Mouse (Mus musculus): ENCODE data around the gene Coro1c. TPM values are rescaled to one million over a fixed set of nuclear protein-coding genes. Genes with fewer than 3 reads are reported as not detected.
A peak's percentile ranks its signal among the peaks of the same experiment; 100 is the strongest.

Coro1c gene
- polyA plus RNA-seq, 1 experiment from 2014 or later, result 163 TPM

DNA sequence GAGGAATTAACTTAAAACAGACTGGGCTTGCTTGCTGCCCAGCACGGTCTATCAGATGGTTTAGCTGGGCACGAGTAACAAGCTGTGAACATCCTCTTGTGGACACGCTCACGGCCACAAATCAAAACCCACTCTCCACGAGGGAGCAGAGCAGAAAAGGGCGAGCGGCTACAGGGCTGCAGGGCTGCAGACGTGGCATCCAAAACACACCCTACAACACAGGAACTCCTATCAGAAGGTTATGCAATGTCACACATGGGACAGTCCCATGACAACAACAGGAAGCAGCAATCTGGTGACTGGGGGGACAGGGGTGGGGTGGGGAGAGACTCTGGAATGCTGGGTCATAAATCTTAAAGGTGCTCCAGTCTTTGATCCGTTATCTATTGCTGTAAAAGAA is 10.1 kb upstream of the Coro1c start:
- DNase-seq (ENCODE audit: low spot score), result no peak
- Histone ChIP-seq H3K4me1 (peaks cover 37% of the 10 kb centered on the region), H3K27me3 (ENCODE audit: insufficient read depth, poor library complexity, severe bottlenecking) (no peaks in the 10 kb centered on the region), H3K36me3 (no peaks in the 10 kb centered on the region), H3K4me3 (no peak overlapping the region), H3K9me3 (no peaks in the 10 kb centered on the region), H3K27ac (peak overlapping the region; percentile 49; the same call in 1 of the 2 replicates)
- 59% methylated on average over 9 of the region's 9 CpGs for WGBS

DNA sequence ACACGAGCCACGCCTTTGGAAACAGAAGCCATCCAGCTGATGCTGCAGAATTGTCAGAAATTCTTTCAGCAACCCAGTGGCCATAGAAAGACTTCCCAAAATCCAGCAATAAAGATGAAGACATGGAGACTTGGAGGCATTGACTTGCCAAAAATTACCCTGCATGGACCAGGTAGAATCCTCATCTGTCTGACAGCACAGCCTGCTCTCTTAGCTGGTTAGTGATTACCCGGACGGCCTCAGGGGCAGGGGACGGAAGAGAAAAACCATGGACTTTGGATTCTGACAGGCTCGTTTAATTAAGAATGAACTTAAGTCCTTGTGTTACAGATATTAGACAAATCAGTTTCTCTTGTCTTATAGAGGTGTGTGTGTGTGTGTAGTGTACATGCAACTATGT is 2.1 kb upstream of the Coro1c start:
- Histone ChIP-seq H3K36me3 (no peaks in the 10 kb centered on the region), H3K9me3 (no peaks in the 10 kb centered on the region), H3K27ac (0 out of 2 replicates have a peak overlapping the region, but pooled peaks have one; percentile 67), H3K4me1 (peaks cover 49% of the 10 kb centered on the region), H3K27me3 (ENCODE audit: insufficient read depth, poor library complexity, severe bottlenecking) (no peaks in the 10 kb centered on the region), H3K4me3 (no peak overlapping the region)
- 77% methylated on average over 6 of the region's 6 CpGs for WGBS
- no peak for DNase-seq (ENCODE audit: low spot score)

DNA sequence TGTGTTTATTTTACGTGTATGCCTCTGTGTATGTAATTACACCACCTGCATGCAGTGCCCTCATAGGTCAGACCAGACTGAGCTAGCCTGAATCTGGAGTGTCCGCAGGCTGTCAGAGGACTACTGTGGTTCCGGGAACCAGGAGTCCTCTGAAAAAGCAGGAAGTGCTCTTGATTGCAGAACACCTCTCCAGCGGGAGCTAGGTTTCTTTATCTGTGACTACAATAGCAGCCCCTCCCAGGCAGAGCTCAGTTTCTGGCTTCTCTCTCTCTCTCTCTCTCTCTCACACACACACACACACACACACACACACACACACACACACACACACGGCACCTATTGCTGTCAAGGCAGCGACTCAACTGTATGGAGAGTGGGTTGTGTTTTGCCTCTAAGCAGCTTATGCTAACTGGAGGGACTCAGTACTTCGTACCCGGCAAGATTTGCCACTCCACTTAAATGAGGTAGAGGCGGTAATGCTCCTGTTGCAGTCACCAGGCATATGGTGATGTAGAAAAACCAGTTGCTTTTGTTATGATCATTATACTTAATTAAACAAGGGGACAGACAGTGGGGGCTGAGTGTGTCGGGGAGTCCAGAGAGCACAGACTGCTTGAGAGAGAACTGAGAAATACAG is 1.6 kb upstream of the Coro1c start:
- Histone ChIP-seq H3K4me3 (peak overlapping the region; percentile 10; the same call in 1 of the 2 replicates), H3K27ac (peak overlapping the region; percentile 67), H3K27me3 (ENCODE audit: insufficient read depth, poor library complexity, severe bottlenecking) (no peaks in the 10 kb centered on the region), H3K36me3 (no peaks in the 10 kb centered on the region), H3K9me3 (no peaks in the 10 kb centered on the region), H3K4me1 (peaks cover 49% of the 10 kb centered on the region)
- 29% methylated on average over 10 of the region's 10 CpGs for WGBS
- DNase-seq (ENCODE audit: low spot score), result no peak

DNA sequence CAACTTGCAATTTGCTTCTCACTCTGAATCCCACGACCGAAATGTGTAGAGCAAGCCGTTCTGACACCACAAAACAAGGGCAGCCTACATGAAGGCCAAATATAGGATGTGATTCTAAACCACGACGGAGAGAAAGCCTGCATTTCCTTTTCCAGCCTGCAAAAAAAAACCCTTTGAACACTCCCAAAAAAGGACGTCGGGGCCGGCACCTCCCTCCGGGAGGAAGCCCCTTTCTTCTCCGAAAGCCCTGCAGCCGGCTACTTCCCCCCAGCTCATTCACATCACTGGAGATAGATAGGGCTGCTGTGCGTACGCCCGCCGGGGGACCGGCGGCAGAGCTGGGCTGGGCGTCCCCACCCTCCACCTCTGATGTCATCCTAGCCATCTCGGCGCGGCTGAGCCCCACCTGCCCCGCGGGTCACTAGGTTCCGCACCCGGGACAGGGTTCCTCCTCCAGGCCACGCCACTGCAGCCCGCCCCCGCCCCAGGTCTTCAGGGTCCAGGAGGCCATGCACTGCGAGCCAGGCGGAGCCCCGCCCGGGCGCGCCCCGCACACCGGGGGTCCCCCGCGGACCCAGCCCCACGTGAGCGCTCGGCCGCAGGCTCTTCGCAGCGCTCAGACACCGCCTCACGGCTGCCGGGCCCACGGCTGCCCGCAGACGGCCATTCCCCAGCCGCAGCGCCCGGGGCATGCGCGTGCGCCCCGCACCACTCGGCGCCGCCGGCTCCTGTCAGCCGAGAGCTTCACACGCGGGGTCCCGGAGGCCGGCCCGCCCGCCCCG is 581 bp downstream of the Coro1c start:
- Histone ChIP-seq H3K4me1 (peaks cover 62% of the 10 kb centered on the region), H3K27ac (peak overlapping the region; percentile 100), H3K36me3 (no peaks in the 10 kb centered on the region), H3K27me3 (ENCODE audit: insufficient read depth, poor library complexity, severe bottlenecking) (no peaks in the 10 kb centered on the region), H3K4me3 (peak overlapping the region; percentile 78), H3K9me3 (no peaks in the 10 kb centered on the region)
- DNase-seq (ENCODE audit: low spot score), result peak; percentile 90
- under 1% methylated on average over 69 of the region's 69 CpGs for WGBS

DNA sequence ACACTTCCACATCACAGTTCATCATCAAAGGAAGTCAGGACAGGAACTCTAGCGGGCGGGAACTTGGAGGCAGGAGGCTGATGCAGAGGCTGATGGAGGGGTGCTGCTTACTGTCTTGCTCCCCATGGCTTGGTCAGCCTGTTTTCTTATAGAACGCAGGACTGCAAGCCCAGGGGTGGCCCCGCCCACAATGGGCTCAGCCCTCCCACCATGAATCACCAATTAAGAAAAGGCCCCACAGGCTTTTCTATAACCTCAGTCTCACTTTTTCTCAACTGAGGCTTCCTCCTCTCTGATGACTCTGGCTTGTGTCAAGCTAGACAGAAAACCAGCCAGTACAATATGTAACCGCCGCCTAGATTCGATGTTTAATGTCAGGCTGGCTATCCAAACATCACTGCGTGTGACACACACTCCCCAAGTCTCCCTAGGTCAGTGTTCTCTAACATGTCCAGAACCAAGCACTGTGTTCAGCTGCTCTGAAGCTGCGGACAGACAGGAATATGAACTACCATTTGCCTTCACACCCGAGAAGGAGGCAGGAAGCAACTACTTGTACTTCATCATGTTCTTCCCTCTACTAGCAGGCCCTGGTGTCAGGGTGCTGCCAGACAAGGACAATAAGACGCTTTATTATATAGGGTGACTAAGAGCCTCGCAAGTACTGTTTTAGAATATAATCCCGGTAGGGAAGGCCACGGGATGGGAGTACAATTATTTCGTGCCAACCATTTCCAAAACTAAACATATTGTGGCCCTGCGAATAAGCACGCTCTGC is 1.4 kb downstream of the Coro1c start:
- Histone ChIP-seq H3K9me3 (no peaks in the 10 kb centered on the region), H3K27ac (peak overlapping the region; percentile 100), H3K4me1 (peaks cover 71% of the 10 kb centered on the region), H3K36me3 (no peaks in the 10 kb centered on the region), H3K4me3 (peak overlapping the region; percentile 78), H3K27me3 (ENCODE audit: insufficient read depth, poor library complexity, severe bottlenecking) (no peaks in the 10 kb centered on the region)
- WGBS, result 15% methylated on average over 17 of the region's 17 CpGs
- DNase-seq (ENCODE audit: low spot score), result no peak

DNA sequence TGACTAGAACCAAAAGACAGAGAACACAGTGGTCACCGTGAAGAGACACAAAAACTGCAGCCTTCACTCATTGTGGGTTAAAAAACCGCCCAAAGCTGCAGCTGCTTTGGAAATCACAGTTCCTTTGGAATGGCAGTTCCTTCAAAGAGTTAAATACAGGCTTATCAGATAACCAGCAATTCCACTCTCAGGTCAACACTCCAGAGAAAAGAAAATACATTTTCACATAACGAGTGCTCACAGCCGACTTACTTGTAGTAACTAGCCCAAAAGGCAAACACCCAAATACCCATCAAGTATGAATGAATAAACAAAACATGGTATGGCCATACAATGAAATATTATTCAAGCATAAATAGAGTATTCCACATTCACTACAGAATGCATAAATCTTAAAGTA is 3.6 kb downstream of the Coro1c start:
- no peak for DNase-seq (ENCODE audit: low spot score)
- Histone ChIP-seq H3K9me3 (no peaks in the 10 kb centered on the region), H3K36me3 (no peaks in the 10 kb centered on the region), H3K27me3 (ENCODE audit: insufficient read depth, poor library complexity, severe bottlenecking) (no peaks in the 10 kb centered on the region), H3K27ac (peak overlapping the region; percentile 54; the same call in 1 of the 2 replicates), H3K4me1 (peaks cover 77% of the 10 kb centered on the region), H3K4me3 (0 out of 2 replicates have a peak overlapping the region, but pooled peaks have one; percentile 15)
- WGBS, result 21% methylated on average over 4 of the region's 4 CpGs

DNA sequence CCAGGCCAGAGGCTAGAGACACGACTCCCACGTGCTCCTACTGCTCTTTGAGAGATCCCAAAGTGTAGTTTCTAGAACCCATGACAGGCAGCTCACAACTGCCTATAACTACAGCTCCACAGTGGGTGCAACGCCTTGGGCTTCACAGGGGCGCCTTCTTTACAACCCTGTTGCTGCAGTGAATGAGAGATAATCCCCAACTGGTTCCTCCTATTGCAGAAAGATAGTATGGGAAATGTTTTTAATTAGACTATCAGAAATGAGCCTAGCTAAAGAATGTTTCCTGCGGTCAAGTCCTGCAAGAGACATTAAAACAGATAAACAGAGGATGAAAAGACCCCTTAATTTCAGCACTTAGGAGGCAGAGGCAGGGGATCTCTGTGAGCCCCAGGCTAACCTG is 5.6 kb downstream of the Coro1c start:
- Histone ChIP-seq H3K27ac (no peak overlapping the region; the same call in 1 of the 2 replicates), H3K27me3 (ENCODE audit: insufficient read depth, poor library complexity, severe bottlenecking) (no peaks in the 10 kb centered on the region), H3K4me1 (peaks cover 77% of the 10 kb centered on the region), H3K9me3 (no peaks in the 10 kb centered on the region), H3K36me3 (no peaks in the 10 kb centered on the region), H3K4me3 (no peak overlapping the region)
- DNase-seq (ENCODE audit: low spot score), result no peak
- WGBS, result 63% methylated on average over 5 of the region's 5 CpGs

DNA sequence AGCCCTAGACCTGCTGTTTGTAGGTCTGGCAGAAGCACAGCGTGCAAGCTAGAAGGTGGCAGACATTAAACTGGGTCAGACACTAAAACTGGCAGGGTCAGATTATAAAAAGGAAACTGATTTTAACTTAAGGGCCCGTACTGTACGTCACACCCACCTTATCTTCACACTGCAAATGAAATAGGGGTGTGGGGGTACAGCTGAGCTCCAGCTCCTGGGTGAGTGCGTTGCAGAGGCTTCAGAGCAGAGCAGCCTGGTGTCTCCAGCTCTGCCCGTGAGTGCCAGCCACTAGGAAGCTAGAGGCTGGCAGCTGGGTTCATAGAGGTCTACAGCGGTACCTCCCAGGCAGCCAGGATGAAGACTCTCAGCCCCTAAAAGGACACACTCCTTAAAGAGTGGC is 6.5 kb downstream of the Coro1c start:
- DNase-seq (ENCODE audit: low spot score), result no peak
- Histone ChIP-seq H3K27me3 (ENCODE audit: insufficient read depth, poor library complexity, severe bottlenecking) (no peaks in the 10 kb centered on the region), H3K36me3 (no peaks in the 10 kb centered on the region), H3K27ac (peak overlapping the region; percentile 65), H3K9me3 (no peaks in the 10 kb centered on the region), H3K4me1 (peaks cover 82% of the 10 kb centered on the region), H3K4me3 (0 out of 2 replicates have a peak overlapping the region, but pooled peaks have one; percentile 5)
- 47% methylated on average over 6 of the region's 6 CpGs for WGBS

DNA sequence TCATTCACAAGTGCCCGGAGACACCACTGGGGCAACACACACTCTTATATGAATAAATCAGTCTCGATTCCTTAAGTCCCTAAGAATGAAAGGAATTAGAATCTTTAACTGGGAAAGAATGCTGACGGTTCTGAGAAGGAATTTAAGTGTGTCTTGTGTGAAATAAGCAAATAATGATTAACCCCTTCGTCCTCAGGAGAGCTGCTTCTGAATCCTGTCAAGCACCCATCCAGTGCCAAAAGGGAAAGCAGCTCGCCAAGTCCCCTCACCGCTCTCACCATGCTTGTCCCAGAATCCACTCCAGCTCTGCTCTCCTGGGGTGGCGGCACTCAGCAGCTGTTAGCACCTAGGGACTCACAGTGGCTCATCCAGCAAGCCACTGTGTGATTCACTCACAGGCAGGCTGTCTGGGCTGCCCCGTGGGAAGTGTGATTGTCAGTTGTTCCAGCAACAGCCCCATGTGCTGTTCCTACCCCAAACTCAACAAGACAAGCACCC is 7.4 kb downstream of the Coro1c start:
- H3K9me3 ChIP-seq, result no peaks in the 10 kb centered on the region
- peaks cover 79% of the 10 kb centered on the region for H3K4me1 ChIP-seq
- H3K27me3 ChIP-seq (ENCODE audit: insufficient read depth, poor library complexity, severe bottlenecking), result no peaks in the 10 kb centered on the region
- H3K36me3 ChIP-seq, result no peaks in the 10 kb centered on the region
- H3K4me3 ChIP-seq, result 0 out of 2 replicates have a peak overlapping the region, but pooled peaks have one; percentile 19
- DNase-seq (ENCODE audit: low spot score), result peak; percentile 88
- WGBS, result 27% methylated on average over 8 of the region's 8 CpGs
- H3K27ac ChIP-seq, result peak overlapping the region; percentile 65; the same call in 1 of the 2 replicates

DNA sequence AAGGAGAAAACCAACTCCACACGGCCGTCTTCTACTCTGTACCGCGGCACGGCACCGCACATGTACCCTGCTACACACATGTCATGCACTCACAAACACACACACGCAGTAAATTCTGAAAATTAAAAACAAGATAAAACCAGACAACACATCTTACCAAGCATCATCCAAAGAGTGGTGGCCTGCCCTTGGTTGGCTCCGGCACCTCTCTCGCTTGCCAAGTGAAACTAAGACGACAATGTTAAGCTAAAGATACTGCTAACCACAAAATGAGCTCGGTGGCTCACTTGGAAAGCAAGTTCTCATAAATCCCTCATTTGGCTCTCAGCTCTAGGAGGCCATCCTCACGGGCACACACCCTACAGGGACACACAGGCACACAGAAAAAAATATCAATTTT is 9.0 kb downstream of the Coro1c start:
- H3K9me3 ChIP-seq, result no peaks in the 10 kb centered on the region
- WGBS, result 91% methylated on average over 12 of the region's 12 CpGs
- peaks cover 73% of the 10 kb centered on the region for H3K4me1 ChIP-seq
- no peaks in the 10 kb centered on the region for H3K27me3 ChIP-seq (ENCODE audit: insufficient read depth, poor library complexity, severe bottlenecking)
- no peak overlapping the region for H3K4me3 ChIP-seq
- 0 out of 2 replicates have a peak, but pooled peaks cover 7% of the 10 kb centered on the region for H3K36me3 ChIP-seq
- DNase-seq (ENCODE audit: low spot score), result no peak
- no peak overlapping the region for H3K27ac ChIP-seq

DNA sequence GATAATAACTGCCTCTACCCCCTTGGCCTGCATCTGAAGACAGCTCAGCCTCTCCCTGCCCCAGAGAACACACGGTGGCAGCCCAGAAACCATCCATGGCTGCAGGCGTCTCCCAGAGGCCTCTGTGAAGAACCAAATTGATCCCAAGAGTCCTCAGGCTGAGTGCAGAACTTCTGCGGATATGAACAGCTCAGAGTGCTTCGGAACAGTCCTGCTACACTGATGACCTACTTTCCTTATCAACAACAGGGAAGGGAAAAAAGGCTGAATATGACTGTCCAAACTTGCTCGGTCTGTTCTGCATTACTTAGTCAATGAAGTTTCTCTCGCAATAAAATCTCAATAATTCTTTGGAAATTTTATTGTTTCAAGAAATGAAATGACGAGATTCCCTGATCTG is 16.6 kb downstream of the Coro1c start:
- no peak for DNase-seq (ENCODE audit: low spot score)
- H3K36me3 ChIP-seq, result 0 out of 2 replicates have a peak, but pooled peaks cover 9% of the 10 kb centered on the region
- H3K4me1 ChIP-seq, result peaks cover 72% of the 10 kb centered on the region
- H3K4me3 ChIP-seq, result no peak overlapping the region
- WGBS, result 66% methylated on average over 7 of the region's 7 CpGs
- H3K27ac ChIP-seq, result no peak overlapping the region
- H3K9me3 ChIP-seq, result no peaks in the 10 kb centered on the region
- H3K27me3 ChIP-seq (ENCODE audit: insufficient read depth, poor library complexity, severe bottlenecking), result no peaks in the 10 kb centered on the region

DNA sequence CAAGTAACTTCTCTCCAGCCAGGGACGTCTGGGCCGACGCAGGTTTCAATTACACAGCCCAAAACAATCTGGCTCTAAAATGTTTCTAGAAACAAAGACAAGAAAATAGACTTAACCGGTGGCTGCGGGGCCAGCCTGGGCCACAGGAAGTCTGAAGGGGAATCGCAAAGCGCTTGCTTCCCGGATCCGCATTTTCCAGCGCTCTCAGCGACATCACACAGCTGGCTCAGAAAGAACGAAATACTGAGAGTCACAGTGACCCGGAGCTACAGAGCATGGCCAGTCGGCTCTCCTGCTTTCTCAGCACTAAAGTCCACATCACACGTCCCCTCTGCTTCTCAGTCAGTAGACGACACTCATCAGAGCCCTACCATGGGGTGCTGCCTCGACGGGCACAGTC is 17.7 kb downstream of the Coro1c start:
- WGBS, result 80% methylated on average over 18 of the region's 18 CpGs
- H3K4me1 ChIP-seq, result peaks cover 70% of the 10 kb centered on the region
- H3K4me3 ChIP-seq, result no peak overlapping the region
- no peak for DNase-seq (ENCODE audit: low spot score)
- 0 out of 2 replicates have a peak, but pooled peaks cover 9% of the 10 kb centered on the region for H3K36me3 ChIP-seq
- no peaks in the 10 kb centered on the region for H3K27me3 ChIP-seq (ENCODE audit: insufficient read depth, poor library complexity, severe bottlenecking)
- H3K9me3 ChIP-seq, result no peaks in the 10 kb centered on the region
- peak overlapping the region; percentile 37; the same call in 1 of the 2 replicates for H3K27ac ChIP-seq

All from heart, embryonic 10.5 days (tissue).